Mouse (Mus musculus): ENCODE results near the gene Zfp747. TPM values are rescaled to one million over a fixed set of nuclear protein-coding genes. Genes with fewer than 3 reads are reported as not detected.

The Zfp747 gene
- polyA plus RNA-seq (2015; fragmentation: Illumina TruSeq; extraction: RNeasy Lipid Tissue Mini Kit (QIAGEN cat#74804); ENCODE audit: insufficient read depth, low read depth, low replicate concordance), result 1.6 TPM

GRCm38 (mm10) chr7:127375271-127376245, at the start of gene Zfp747:
Zfp747 (minus strand) TSS chr7:127376050.

GRCm38 (mm10) chr7:127421388-127422191, 45.7 kb upstream of the Zfp747 start, which contains the start of gene Zfp688:
Zfp688 (minus strand) TSS chr7:127422068.

GRCm38 (mm10) chr7:127406002-127406987, 30.4 kb upstream of the Zfp747 start, which contains the start of gene Zfp764:
Zfp764 (minus strand) TSS chr7:127406822.

GRCm38 (mm10) chr7:127393157-127393943, 17.5 kb upstream of the Zfp747 start, which contains the start of gene E430018J23Rik:
E430018J23Rik (minus strand) TSS chr7:127393629.

GRCm38 (mm10) chr7:127386641-127387392, 11.0 kb upstream of the Zfp747 start, which contains the start of gene 9130019O22Rik:
9130019O22Rik (minus strand) TSS chr7:127387166.

GRCm38 (mm10) chr7:127345512-127346325, 30.1 kb downstream of the Zfp747 start, which contains the start of gene Zfp768:
Zfp768 (minus strand) TSS chr7:127345589.

Other genes with a start within 250 kb of the Zfp747 start
- 0.24 TPM for gene Spn, start 238.2 kb downstream of the Zfp747 start, polyA plus RNA-seq (2015; fragmentation: Illumina TruSeq; extraction: RNeasy Lipid Tissue Mini Kit (QIAGEN cat#74804); ENCODE audit: insufficient read depth, low read depth, low replicate concordance)
- 10.8 TPM for gene Cd2bp2, start 180.0 kb downstream of the Zfp747 start, polyA plus RNA-seq (2015; fragmentation: Illumina TruSeq; extraction: RNeasy Lipid Tissue Mini Kit (QIAGEN cat#74804); ENCODE audit: insufficient read depth, low read depth, low replicate concordance)
- 7.0 TPM for gene Tbc1d10b, start 167.6 kb downstream of the Zfp747 start, polyA plus RNA-seq (2015; fragmentation: Illumina TruSeq; extraction: RNeasy Lipid Tissue Mini Kit (QIAGEN cat#74804); ENCODE audit: insufficient read depth, low read depth, low replicate concordance)
- gene Mylpf, start 167.2 kb downstream of the Zfp747 start, polyA plus RNA-seq (2015; fragmentation: Illumina TruSeq; extraction: RNeasy Lipid Tissue Mini Kit (QIAGEN cat#74804); ENCODE audit: insufficient read depth, low read depth, low replicate concordance), result 1.5 TPM
- 2.2 TPM for gene Zfp553, start 143.0 kb downstream of the Zfp747 start, polyA plus RNA-seq (2015; fragmentation: Illumina TruSeq; extraction: RNeasy Lipid Tissue Mini Kit (QIAGEN cat#74804); ENCODE audit: insufficient read depth, low read depth, low replicate concordance)
- 2.8 TPM for gene Sept1, start 142.9 kb downstream of the Zfp747 start, polyA plus RNA-seq (2015; fragmentation: Illumina TruSeq; extraction: RNeasy Lipid Tissue Mini Kit (QIAGEN cat#74804); ENCODE audit: insufficient read depth, low read depth, low replicate concordance)
- 8.5 TPM for gene Zfp771, start 131.8 kb downstream of the Zfp747 start, polyA plus RNA-seq (2015; fragmentation: Illumina TruSeq; extraction: RNeasy Lipid Tissue Mini Kit (QIAGEN cat#74804); ENCODE audit: insufficient read depth, low read depth, low replicate concordance)
- gene Dctpp1, start 115.3 kb downstream of the Zfp747 start, polyA plus RNA-seq (2015; fragmentation: Illumina TruSeq; extraction: RNeasy Lipid Tissue Mini Kit (QIAGEN cat#74804); ENCODE audit: insufficient read depth, low read depth, low replicate concordance), result 12.0 TPM
- gene Sephs2, start 102.0 kb downstream of the Zfp747 start, polyA plus RNA-seq (2015; fragmentation: Illumina TruSeq; extraction: RNeasy Lipid Tissue Mini Kit (QIAGEN cat#74804); ENCODE audit: insufficient read depth, low read depth, low replicate concordance), result 21.0 TPM
- gene Itgal, start 79.8 kb downstream of the Zfp747 start, polyA plus RNA-seq (2015; fragmentation: Illumina TruSeq; extraction: RNeasy Lipid Tissue Mini Kit (QIAGEN cat#74804); ENCODE audit: insufficient read depth, low read depth, low replicate concordance), result 0.55 TPM
- 4.1 TPM for gene Zfp768, start 30.5 kb downstream of the Zfp747 start, polyA plus RNA-seq (2015; fragmentation: Illumina TruSeq; extraction: RNeasy Lipid Tissue Mini Kit (QIAGEN cat#74804); ENCODE audit: insufficient read depth, low read depth, low replicate concordance)
- 0.54 TPM for gene 9130019O22Rik, start 11.1 kb upstream of the Zfp747 start, polyA plus RNA-seq (2015; fragmentation: Illumina TruSeq; extraction: RNeasy Lipid Tissue Mini Kit (QIAGEN cat#74804); ENCODE audit: insufficient read depth, low read depth, low replicate concordance)
- gene E430018J23Rik, start 17.6 kb upstream of the Zfp747 start, polyA plus RNA-seq (2015; fragmentation: Illumina TruSeq; extraction: RNeasy Lipid Tissue Mini Kit (QIAGEN cat#74804); ENCODE audit: insufficient read depth, low read depth, low replicate concordance), result 1.1 TPM
- gene Zfp764, start 30.8 kb upstream of the Zfp747 start, polyA plus RNA-seq (2015; fragmentation: Illumina TruSeq; extraction: RNeasy Lipid Tissue Mini Kit (QIAGEN cat#74804); ENCODE audit: insufficient read depth, low read depth, low replicate concordance), result 3.5 TPM
- gene Zfp688, start 46.0 kb upstream of the Zfp747 start, polyA plus RNA-seq (2015; fragmentation: Illumina TruSeq; extraction: RNeasy Lipid Tissue Mini Kit (QIAGEN cat#74804); ENCODE audit: insufficient read depth, low read depth, low replicate concordance), result 6.0 TPM
- gene Zfp689, start 73.1 kb upstream of the Zfp747 start, polyA plus RNA-seq (2015; fragmentation: Illumina TruSeq; extraction: RNeasy Lipid Tissue Mini Kit (QIAGEN cat#74804); ENCODE audit: insufficient read depth, low read depth, low replicate concordance), result 1.1 TPM
- 21.0 TPM for gene Prr14, start 83.6 kb upstream of the Zfp747 start, polyA plus RNA-seq (2015; fragmentation: Illumina TruSeq; extraction: RNeasy Lipid Tissue Mini Kit (QIAGEN cat#74804); ENCODE audit: insufficient read depth, low read depth, low replicate concordance)
- gene Fbrs, start 103.1 kb upstream of the Zfp747 start, polyA plus RNA-seq (2015; fragmentation: Illumina TruSeq; extraction: RNeasy Lipid Tissue Mini Kit (QIAGEN cat#74804); ENCODE audit: insufficient read depth, low read depth, low replicate concordance), result 18.9 TPM
- 4.0 TPM for gene Srcap, start 135.9 kb upstream of the Zfp747 start, polyA plus RNA-seq (2015; fragmentation: Illumina TruSeq; extraction: RNeasy Lipid Tissue Mini Kit (QIAGEN cat#74804); ENCODE audit: insufficient read depth, low read depth, low replicate concordance)
- gene Gm42715, start 143.5 kb upstream of the Zfp747 start, polyA plus RNA-seq (2015; fragmentation: Illumina TruSeq; extraction: RNeasy Lipid Tissue Mini Kit (QIAGEN cat#74804); ENCODE audit: insufficient read depth, low read depth, low replicate concordance), result 13.7 TPM
- not detected for gene Tmem265, start 185.3 kb upstream of the Zfp747 start, polyA plus RNA-seq (2015; fragmentation: Illumina TruSeq; extraction: RNeasy Lipid Tissue Mini Kit (QIAGEN cat#74804); ENCODE audit: insufficient read depth, low read depth, low replicate concordance)
- gene Phkg2, start 197.3 kb upstream of the Zfp747 start, polyA plus RNA-seq (2015; fragmentation: Illumina TruSeq; extraction: RNeasy Lipid Tissue Mini Kit (QIAGEN cat#74804); ENCODE audit: insufficient read depth, low read depth, low replicate concordance), result 33.3 TPM
- 4.7 TPM for gene Ccdc189, start 212.5 kb upstream of the Zfp747 start, polyA plus RNA-seq (2015; fragmentation: Illumina TruSeq; extraction: RNeasy Lipid Tissue Mini Kit (QIAGEN cat#74804); ENCODE audit: insufficient read depth, low read depth, low replicate concordance)
- 13.6 TPM for gene Rnf40, start 212.7 kb upstream of the Zfp747 start, polyA plus RNA-seq (2015; fragmentation: Illumina TruSeq; extraction: RNeasy Lipid Tissue Mini Kit (QIAGEN cat#74804); ENCODE audit: insufficient read depth, low read depth, low replicate concordance)
- 3.3 TPM for gene Zfp629, start 239.7 kb upstream of the Zfp747 start, polyA plus RNA-seq (2015; fragmentation: Illumina TruSeq; extraction: RNeasy Lipid Tissue Mini Kit (QIAGEN cat#74804); ENCODE audit: insufficient read depth, low read depth, low replicate concordance)

Data from pancreas, adult 10 weeks (tissue).